Mouse (Mus musculus) spleen, adult 2 months (tissue): ENCODE measurements at regions not wholly inside any gene's neighbourhood (a gene's known extent, or its start where the extent isn't known, plus 50 kb on each side); places are given as distances from the start of the nearest gene placed in this dataset.

Experiments
- CTCF ChIP-seq: fragments of 200-500 bp; IDR thresholded peaks from 2 replicates; pipeline ENCODE4 v1.5.1; 2011; ENCODE audit warnings: mild to moderate bottlenecking, inconsistent platforms; ENCODE audit not compliant: insufficient read depth, insufficient read length, insufficient replicate concordance; ENCODE audit errors: extremely low read depth
- POLR2A ChIP-seq: fragments of 200-500 bp; IDR thresholded peaks from 2 replicates; pipeline ENCODE4 v1.6.1; 2011; ENCODE audit warnings: low read depth, low read length, inconsistent platforms

DNA sequence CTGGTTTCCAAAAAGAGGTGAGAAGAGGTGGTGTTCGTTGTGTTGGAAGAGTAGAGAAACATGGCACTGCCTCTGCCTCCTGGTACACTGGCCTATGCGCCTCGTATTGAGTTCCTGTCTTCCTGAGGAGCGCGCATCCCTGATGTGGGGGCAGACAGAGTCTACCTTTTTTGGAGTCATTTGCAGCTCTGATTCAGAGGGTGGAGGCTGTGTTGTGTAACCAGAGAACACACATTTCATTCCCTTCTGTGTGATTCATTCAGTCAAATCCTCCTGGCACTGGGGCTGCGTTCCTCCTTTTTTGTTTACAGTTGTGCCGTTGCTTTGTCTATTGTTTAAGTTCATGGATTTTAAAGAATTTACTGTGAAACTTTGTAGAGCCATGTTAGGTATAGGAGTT lies 265.8 kb downstream of the Ccdc91 start:
- TF ChIP-seq CTCF: no peak
- no peak for TF ChIP-seq POLR2A
